Mouse (Mus musculus): ENCODE data around the gene Nupl1.

GRCm38 (mm10) chr14:60170845-60171610, 80.2 kb downstream of the Nupl1 start:
- no peak for TF ChIP-seq ZNF384 (IDR thresholded peaks at IDR 0.05; ENCODE audit: low read depth, low read length)
- no peak for TF ChIP-seq CHD2 (IDR thresholded peaks at IDR 0.05; ENCODE audit: low read depth, low read length)
